Mouse (Mus musculus) kidney, adult 2 months (tissue): ENCODE measurements at regions not wholly inside any gene's neighbourhood (a gene's known extent, or its start where the extent isn't known, plus 50 kb on each side); places are given as distances from the start of the nearest gene placed in this dataset.

Experiments
- DNase-seq: peaks from one replicate; pipeline ENCODE4 v3.0.0; 2021
- H3K27ac ChIP-seq: fragments of 200-500 bp; 2 replicates; pipeline ENCODE4 v1.5.1; 2012; ENCODE audit warnings: low read depth, low read length, control low read depth, inconsistent platforms; ENCODE audit not compliant: insufficient read depth
- H3K27me3 ChIP-seq: fragments of 200-500 bp; replicated peaks from 2 replicates; pipeline ENCODE4 v1.6.1; 2012; ENCODE audit warnings: mild to moderate bottlenecking, moderate library complexity, low read length, inconsistent platforms; ENCODE audit not compliant: control insufficient read depth, insufficient read depth
- H3K36me3 ChIP-seq: fragments of 200-500 bp; 2 replicates; pipeline ENCODE4 v1.6.1; 2012; ENCODE audit warnings: mild to moderate bottlenecking, moderate library complexity, low read length, inconsistent platforms; ENCODE audit not compliant: control insufficient read depth, insufficient read depth
- H3K4me1 ChIP-seq: fragments of 200-500 bp; 2 replicates; pipeline ENCODE4 v1.6.1; 2011; ENCODE audit warnings: low read length; ENCODE audit not compliant: control insufficient read depth, insufficient read depth
- H3K4me3 ChIP-seq: fragments of 200-500 bp; 2 replicates; pipeline ENCODE4 v1.5.1; 2011; ENCODE audit warnings: mild to moderate bottlenecking, low read depth, low read length, control low read depth; ENCODE audit not compliant: insufficient read depth
- CTCF ChIP-seq: fragments of 200-500 bp; conservative IDR thresholded peaks from 2 replicates; pipeline ENCODE4 v1.5.1; 2011; ENCODE audit warnings: low read depth, mild to moderate bottlenecking, control low read depth, low read length, moderate library complexity, mixed read lengths; ENCODE audit not compliant: insufficient read depth, insufficient read length
- POLR2A ChIP-seq: fragments of 200-500 bp; IDR thresholded peaks from one replicate; pipeline ENCODE4 v1.6.1; 2011; ENCODE audit warnings: low read depth, low read length, control low read depth
- WGBS: fragments of 180-500 bp; shearing (Covaris S2); methylation state at CpG from one replicate; pipeline ENCODE4 v1.1.7; 2018; 5-methylcytosine and 5-hydroxymethylcytosine counted together

DNA sequence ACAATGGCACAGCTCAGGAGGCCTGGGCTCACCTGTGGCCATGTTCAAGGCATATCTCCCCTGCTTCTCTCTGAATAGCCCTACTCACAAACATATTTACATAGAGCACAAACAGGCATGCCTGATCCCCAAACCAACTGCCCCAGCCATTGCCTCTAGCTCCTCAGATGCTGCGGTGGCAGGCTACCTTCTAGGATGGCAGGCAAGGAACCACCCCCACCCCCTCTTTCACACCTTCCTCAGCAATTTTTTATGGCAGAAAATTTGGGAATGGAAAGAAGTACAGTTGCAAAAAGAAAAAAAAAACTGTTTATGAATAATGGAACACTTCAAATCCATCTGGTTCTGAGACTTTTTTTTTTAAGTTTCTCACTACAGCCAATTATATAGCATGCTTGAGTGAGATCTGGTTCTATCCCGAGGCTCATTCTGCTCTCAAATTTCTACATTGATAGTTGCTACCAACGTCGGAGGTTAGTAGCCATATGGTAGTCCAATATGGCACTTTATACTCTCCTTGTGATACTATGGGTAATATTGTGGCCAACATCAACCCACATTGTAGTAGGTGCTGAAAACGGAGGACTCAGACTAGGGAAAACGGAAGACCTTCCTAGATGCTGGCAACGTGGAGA lies 136.8 kb upstream of the Gm10295 start:
- H3K4me1 ChIP-seq, result no peaks in the 10 kb centered on the region
- no peaks in the 10 kb centered on the region for H3K36me3 ChIP-seq
- H3K27me3 ChIP-seq, result no peaks in the 10 kb centered on the region
- WGBS, result 87% methylated on average over 7 of the region's 7 CpGs
- H3K4me3 ChIP-seq, result no peak overlapping the region
- no peak overlapping the region for H3K27ac ChIP-seq
- TF ChIP-seq POLR2A (no peak), CTCF (no peak)
- DNase-seq, result no peak

DNA sequence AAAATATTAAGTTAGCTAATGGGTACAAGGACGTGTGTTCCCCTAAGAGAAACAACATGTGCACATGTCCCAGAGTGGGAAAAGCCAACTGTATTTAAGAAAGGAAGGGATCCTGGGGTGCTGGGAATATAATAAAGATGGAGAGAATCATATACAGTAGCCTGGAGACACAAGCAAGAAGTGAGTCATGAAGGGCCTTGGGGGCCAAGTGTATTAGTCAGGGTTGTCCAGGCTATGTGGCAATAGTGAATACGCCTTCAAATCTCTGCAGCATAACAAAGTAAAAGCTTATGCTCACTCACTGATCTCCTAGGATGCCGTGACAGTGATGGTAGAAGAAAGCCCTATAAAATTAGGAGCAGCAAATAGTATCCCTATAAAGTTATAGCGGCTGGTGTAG lies 124.1 kb upstream of the Gm10295 start:
- Histone ChIP-seq H3K36me3 (no peaks in the 10 kb centered on the region), H3K4me3 (no peak overlapping the region), H3K27ac (no peak overlapping the region), H3K4me1 (no peaks in the 10 kb centered on the region), H3K27me3 (no peaks in the 10 kb centered on the region)
- TF ChIP-seq CTCF (no peak), POLR2A (no peak)
- DNase-seq, result no peak
- WGBS, result 90% methylated on average over 4 of the region's 4 CpGs

DNA sequence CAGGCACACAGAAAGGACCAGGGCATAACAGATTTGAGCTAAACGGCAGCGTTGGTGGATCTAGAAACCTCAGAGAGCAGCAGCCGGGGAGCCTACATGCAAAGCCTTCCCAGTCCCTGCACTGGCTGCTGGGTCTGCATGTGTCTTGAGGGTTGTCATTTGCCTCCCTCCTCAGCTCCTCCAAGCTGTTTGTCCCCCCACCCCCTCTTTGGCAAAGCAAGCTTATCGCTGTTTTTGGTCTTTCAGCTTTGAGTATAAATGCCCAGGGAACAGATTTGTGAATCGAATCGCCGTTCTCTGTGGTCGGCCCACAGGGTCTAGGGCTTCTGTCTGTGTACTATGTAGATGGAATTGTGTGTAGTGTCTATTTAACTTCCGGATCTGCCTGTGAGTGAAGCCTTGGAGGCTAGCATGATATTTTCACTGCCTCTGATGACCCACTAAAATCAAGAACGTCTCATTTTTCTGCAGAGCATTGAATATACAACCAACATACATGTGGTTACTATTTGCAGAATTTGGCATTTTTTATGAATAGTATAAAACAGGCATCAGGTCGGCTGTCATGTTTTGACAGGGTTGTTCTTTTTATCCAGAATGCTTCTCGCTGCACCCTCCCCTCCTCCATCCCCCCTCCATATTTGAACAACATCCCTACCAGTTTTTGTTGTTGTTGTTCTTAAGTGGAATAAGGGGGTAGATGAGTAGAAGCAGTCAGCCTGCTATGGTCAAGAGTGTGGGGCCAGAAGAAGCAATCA lies 121.3 kb upstream of the Gm10295 start:
- 54% methylated on average over 12 of the region's 12 CpGs for WGBS
- no peaks in the 10 kb centered on the region for H3K36me3 ChIP-seq
- DNase-seq, result no peak
- H3K27me3 ChIP-seq, result no peaks in the 10 kb centered on the region; the same call in 1 of the 2 replicates
- H3K4me3 ChIP-seq, result no peak overlapping the region
- peak overlapping the region; percentile 69 for H3K27ac ChIP-seq
- TF ChIP-seq POLR2A (no peak), CTCF (no peak)
- peaks cover 4% of the 10 kb centered on the region; the same call in 1 of the 2 replicates for H3K4me1 ChIP-seq

DNA sequence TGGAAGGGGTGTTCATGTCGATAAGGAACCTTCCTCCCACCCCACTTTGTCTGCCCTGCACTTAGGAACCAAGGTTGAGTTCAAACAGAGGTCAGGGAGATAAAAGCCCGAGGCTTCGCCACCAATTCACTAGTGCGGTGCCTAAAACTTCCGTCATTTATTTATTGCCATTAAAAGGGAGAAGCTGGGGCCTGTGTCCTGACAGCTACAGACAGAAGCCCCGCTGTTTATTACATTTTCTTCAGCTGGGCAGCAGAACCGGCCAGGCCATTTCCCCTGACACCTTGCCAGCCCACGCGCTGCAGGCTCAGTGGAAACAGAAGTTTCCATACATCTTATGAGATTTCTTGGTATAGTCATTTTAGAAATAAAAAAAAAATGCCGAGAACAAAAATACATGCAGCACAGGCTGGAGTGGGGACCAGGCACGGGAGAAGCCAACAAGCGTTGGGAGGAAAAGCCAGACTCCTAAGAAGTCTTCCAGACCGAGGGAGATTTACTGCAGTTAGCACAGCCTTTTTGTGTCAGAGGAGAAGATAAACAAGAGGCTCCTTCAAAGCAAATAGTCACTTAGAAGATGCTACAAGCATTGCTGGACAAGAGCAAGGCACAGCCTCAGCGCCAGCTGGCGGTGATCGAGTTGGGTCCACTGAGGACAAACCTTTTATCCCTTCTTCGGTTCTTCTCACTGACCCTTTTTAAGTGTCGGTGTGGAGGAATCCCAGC lies 120.5 kb upstream of the Gm10295 start:
- TF ChIP-seq POLR2A (no peak), CTCF (no peak)
- 35% methylated on average over 18 of the region's 18 CpGs for WGBS
- Histone ChIP-seq H3K27ac (peak overlapping the region; percentile 69), H3K36me3 (no peaks in the 10 kb centered on the region), H3K27me3 (no peaks in the 10 kb centered on the region; the same call in 1 of the 2 replicates), H3K4me1 (peaks cover 4% of the 10 kb centered on the region; the same call in 1 of the 2 replicates), H3K4me3 (no peak overlapping the region)
- DNase-seq, result peak; percentile 53

DNA sequence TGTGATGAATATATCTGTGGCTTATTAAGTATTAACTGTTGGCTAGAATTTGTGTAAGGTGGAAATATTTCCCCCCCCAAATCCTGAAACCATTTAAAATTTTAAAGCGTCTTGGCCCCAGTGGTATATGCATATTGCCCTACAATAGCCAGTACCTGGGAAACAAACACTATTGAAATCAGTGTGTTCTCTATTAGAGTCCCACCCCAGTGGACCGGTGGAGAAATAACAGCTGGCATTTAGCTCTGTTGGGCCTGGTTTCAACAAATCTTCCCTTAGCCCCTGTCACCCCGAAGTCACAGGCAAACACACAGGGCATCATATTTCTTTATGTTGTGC lies 120.0 kb upstream of the Gm10295 start:
- no peak for DNase-seq
- Histone ChIP-seq H3K27ac (peak overlapping the region; percentile 28; the same call in 1 of the 2 replicates), H3K36me3 (no peaks in the 10 kb centered on the region), H3K4me1 (peaks cover 4% of the 10 kb centered on the region; the same call in 1 of the 2 replicates), H3K4me3 (no peak overlapping the region), H3K27me3 (no peaks in the 10 kb centered on the region; the same call in 1 of the 2 replicates)
- TF ChIP-seq POLR2A, result no peak
- no peak for TF ChIP-seq CTCF
- WGBS, result 26% methylated on average over 3 of the region's 3 CpGs

DNA sequence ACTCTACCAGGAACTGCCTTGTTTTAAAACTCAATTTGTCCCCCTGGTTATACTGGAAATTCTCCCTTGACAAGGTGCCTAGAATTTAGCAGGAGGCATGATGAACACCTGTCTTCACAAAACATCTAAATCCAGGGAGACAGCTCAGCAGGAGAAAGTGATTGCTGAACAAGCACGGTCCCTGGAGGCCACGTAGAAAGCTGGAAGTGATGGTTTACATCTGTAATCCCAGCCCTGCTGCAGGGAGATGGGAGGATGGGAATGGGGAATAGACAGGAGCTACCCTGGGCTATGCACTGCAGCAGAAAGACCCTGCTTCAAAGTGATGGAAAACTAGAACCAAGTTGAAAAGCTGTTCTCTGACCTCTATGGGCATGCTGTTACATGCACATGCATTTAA lies 119.1 kb upstream of the Gm10295 start:
- no peak overlapping the region for H3K27ac ChIP-seq
- DNase-seq, result no peak
- WGBS, result 57% methylated on average over 2 of the region's 2 CpGs
- H3K27me3 ChIP-seq, result no peaks in the 10 kb centered on the region; the same call in 1 of the 2 replicates
- peaks cover 4% of the 10 kb centered on the region; the same call in 1 of the 2 replicates for H3K4me1 ChIP-seq
- TF ChIP-seq CTCF (no peak), POLR2A (no peak)
- H3K4me3 ChIP-seq, result no peak overlapping the region
- H3K36me3 ChIP-seq, result no peaks in the 10 kb centered on the region

DNA sequence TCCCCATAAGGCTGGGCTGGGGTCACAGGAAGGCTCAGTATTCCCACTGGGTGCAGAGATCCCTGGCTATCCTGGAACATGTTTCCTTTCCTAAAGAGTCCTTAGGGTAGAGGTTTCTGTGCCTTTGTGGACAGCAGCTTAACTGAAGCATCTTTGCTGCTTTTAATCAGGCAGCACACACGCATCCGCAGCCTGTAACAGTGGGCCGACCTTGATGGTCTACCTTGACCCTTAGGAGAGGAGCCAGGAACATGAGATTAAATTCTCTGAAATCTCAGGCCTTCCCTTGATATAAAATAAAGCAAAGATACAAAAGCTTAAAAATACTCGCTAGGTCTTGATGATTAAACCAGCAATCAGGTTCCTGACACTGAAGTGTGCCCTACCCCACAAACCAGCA lies 118.7 kb upstream of the Gm10295 start:
- 88% methylated on average over 4 of the region's 4 CpGs for WGBS
- Histone ChIP-seq H3K27me3 (no peaks in the 10 kb centered on the region; the same call in 1 of the 2 replicates), H3K4me1 (peaks cover 4% of the 10 kb centered on the region; the same call in 1 of the 2 replicates), H3K27ac (peak overlapping the region; percentile 63), H3K36me3 (no peaks in the 10 kb centered on the region), H3K4me3 (no peak overlapping the region)
- no peak for DNase-seq
- no peak for TF ChIP-seq CTCF
- TF ChIP-seq POLR2A, result no peak
